Mouse (Mus musculus) stomach, postnatal 0 days (tissue): ENCODE data around the gene Mex3d. TPM values are rescaled to one million over a fixed set of nuclear protein-coding genes. Genes with fewer than 3 reads are reported as not detected.
A peak's percentile ranks its signal among the peaks of the same experiment; 100 is the strongest.

Experiments
- ATAC-seq: fragments of 200-750 bp; cut with Nextera tagmentation; 2 replicates; pipeline ENCODE4 v1.8.0; 2017; ENCODE audit not compliant: low FRiP score, low TSS enrichment
- DNase-seq: peaks from one replicate; pipeline ENCODE4 v3.0.0-alpha.2; 2016; ENCODE audit warnings: low spot score
- H3K27ac ChIP-seq: fragments of 300-500 bp; sonication (generic); replicated peaks from 2 replicates; pipeline ENCODE4 v1.5.1; 2014; ENCODE audit warnings: mild to moderate bottlenecking, control low read depth
- H3K27me3 ChIP-seq: fragments of 300-500 bp; sonication (generic); 2 replicates; pipeline ENCODE4 v1.6.1; 2014; ENCODE audit warnings: low read length; ENCODE audit not compliant: control insufficient read depth, insufficient read depth
- H3K36me3 ChIP-seq: fragments of 300-500 bp; sonication (generic); 2 replicates; pipeline ENCODE4 v1.6.1; 2014; ENCODE audit warnings: low read length, mixed read lengths; ENCODE audit not compliant: control insufficient read depth, insufficient read depth
- H3K4me1 ChIP-seq: fragments of 300-500 bp; sonication (generic); replicated peaks from 2 replicates; pipeline ENCODE4 v1.6.1; 2014; ENCODE audit warnings: antibody characterized with exemption; ENCODE audit not compliant: control insufficient read depth, insufficient read depth
- H3K4me2 ChIP-seq: fragments of 300-500 bp; sonication (generic); replicated peaks from 2 replicates; pipeline ENCODE4 v1.6.1; 2014; ENCODE audit warnings: low read depth, mild to moderate bottlenecking, control low read depth, moderate library complexity
- H3K4me3 ChIP-seq: fragments of 300-500 bp; sonication (generic); 2 replicates; pipeline ENCODE4 v1.5.1; 2014; ENCODE audit warnings: low read depth, low read length, control low read depth
- H3K9ac ChIP-seq: fragments of 300-500 bp; sonication (generic); 2 replicates; pipeline ENCODE4 v1.6.1; 2014; ENCODE audit warnings: mild to moderate bottlenecking, low read length, control low read depth, mixed read lengths
- H3K9me3 ChIP-seq: fragments of 300-500 bp; sonication (generic); 2 replicates; pipeline ENCODE4 v1.6.1; 2016; ENCODE audit warnings: low read length; ENCODE audit not compliant: control insufficient read depth
- CTCF ChIP-seq: IDR thresholded peaks from 2 replicates; pipeline ENCODE4 v1.5.1; 2016; ENCODE audit warnings: antibody characterized with exemption, low read depth, mild to moderate bottlenecking, moderate library complexity
- EP300 ChIP-seq: optimal IDR thresholded peaks from 2 replicates; pipeline ENCODE3; 2016; ENCODE audit warnings: antibody characterized with exemption
- WGBS: fragments of 180-500 bp; shearing (Covaris S2); extraction: QIAGEN DNeasy Blood & Tissue Kit; methylation state at CpG from one replicate; pipeline ENCODE4 v1.1.7; 2014; 5-methylcytosine and 5-hydroxymethylcytosine counted together
- polyA plus RNA-seq: library from polyadenylated mRNA; unstranded; fragments of >200 nt; fragmentation: Nextera tagmentation; extraction: Ambion mirVana; gene quantifications from 2 replicates; pipeline ENCODE4 v1.2.1, GENCODE M21; 2015

Gene Mex3d
- polyA plus RNA-seq, 1 experiment from 2014 or later: 4.1 TPM

DNA sequence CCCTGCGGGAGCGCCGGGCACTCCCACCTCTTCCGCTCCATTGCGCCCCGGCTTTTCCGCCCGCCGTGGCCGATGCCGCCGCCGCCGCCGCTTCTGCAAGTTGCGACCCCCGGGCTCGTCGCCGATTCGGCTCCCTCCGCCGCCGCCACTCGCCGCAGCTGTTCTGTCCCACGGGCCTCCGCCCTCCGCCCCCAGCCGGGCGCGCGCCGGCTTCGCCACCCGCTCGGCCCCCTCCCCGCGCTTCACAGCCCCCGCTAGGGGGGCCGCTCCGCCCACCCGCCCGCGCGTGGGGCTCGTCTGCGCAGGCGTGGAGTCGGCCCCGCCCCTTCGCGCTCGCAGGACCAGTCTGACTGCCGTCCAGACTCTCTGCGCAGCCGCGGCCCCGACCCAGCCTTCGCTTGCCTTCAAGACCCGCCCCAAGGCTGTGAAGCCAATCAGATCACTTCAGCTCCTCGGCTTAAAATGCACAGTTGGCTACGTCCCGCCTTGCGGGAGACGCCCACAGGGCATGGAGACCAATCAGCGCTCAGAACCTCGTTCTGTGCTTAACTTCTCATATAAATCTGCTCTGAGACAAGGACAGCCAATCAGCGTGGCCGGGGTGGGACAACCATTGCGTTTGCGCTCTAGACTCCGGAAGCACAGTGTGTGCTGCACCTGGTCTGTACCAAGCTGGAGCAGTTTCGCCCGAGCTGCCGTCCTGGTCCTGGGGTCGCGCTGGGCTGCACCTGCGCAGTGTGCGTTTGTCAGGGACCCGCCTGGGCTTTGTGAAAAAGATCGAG, 11.9 kb upstream of the Mex3d start, which contains the start of gene Mbd3:
Gene Mbd3 (minus strand): TSS at position 360 of the 782 bp plus-strand sequence.
- Histone ChIP-seq H3K9me3 (no peaks in the 10 kb centered on the region), H3K9ac (peak within 1 kb of the TSS; percentile 93), H3K27ac (peak within 1 kb of the TSS; percentile 99), H3K4me1 (peaks cover 3% of the 10 kb centered on the region), H3K4me3 (peak within 1 kb of the TSS; percentile 78), H3K4me2 (peak within 1 kb of the TSS; percentile 82), H3K27me3 (no peaks in the 10 kb centered on the region), H3K36me3 (peaks cover 18% of the 10 kb centered on the region)
- TF ChIP-seq CTCF (no peak), EP300 (no peak)
- ATAC-seq (peak; percentile 96), DNase-seq (peak; percentile 98)
- under 1% methylated on average over 68 of the region's 82 CpGs for WGBS

DNA sequence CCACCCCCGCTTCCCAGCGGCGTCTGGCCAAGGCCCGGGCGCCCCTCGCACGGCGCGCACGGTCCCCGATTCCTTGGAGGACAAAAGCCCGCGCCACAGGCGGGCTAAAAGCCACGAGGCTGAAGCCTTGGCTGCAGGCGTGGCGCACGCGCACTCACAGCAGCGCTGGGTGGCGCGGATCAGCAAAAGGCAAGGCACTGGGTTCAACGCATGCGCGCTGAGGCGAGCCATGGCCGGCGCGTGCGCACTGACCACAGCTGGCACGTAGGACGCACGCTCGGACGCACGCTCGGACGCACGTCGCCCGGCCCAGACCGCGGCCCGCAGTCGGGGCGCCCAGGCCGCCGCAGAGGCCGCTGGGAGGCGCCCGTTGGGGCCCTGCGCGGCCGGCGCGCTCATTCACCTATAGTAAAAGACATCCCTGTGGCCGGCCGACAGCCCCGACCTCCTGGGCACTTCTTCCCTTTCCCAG, 11.3 kb upstream of the Mex3d start:
- DNase-seq (peak; percentile 99), ATAC-seq (peak; percentile 88)
- peaks cover 3% of the 10 kb centered on the region for H3K4me1 ChIP-seq
- H3K4me2 ChIP-seq: peak overlapping the region; percentile 82
- H3K27me3 ChIP-seq: no peaks in the 10 kb centered on the region
- H3K9ac ChIP-seq: peak overlapping the region; percentile 93
- peak overlapping the region; percentile 78 for H3K4me3 ChIP-seq
- TF ChIP-seq CTCF (peak; percentile 22), EP300 (no peak)
- H3K36me3 ChIP-seq: peaks cover 22% of the 10 kb centered on the region
- no peaks in the 10 kb centered on the region for H3K9me3 ChIP-seq
- H3K27ac ChIP-seq: peak overlapping the region; percentile 99
- under 1% methylated on average over 55 of the region's 59 CpGs for WGBS

DNA sequence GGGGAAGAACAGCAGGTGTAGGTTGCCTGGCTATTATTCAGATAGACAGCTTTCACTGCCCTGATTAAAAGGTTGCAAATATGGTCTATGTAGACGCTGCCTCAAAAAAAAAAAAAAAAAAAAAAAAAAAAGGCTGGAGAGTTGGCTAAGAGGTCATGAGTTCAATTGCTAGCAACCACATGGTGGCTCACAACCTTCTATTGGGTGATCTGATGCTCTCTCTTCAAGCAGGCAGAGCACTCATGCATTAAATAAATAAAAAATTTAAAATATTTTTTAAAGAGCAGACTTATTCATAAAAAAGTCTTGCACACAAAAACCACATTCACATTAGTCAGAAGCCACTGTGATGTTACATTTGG, 10.7 kb upstream of the Mex3d start:
- 0% methylated on average over 1 of the region's 1 CpGs for WGBS
- Histone ChIP-seq H3K27me3 (no peaks in the 10 kb centered on the region), H3K36me3 (peaks cover 23% of the 10 kb centered on the region), H3K9me3 (no peaks in the 10 kb centered on the region), H3K4me2 (peak overlapping the region; percentile 82), H3K9ac (peak overlapping the region; percentile 68), H3K27ac (peak overlapping the region; percentile 99), H3K4me3 (peak overlapping the region; percentile 78), H3K4me1 (peaks cover 3% of the 10 kb centered on the region)
- no peak for TF ChIP-seq EP300
- TF ChIP-seq CTCF: no peak
- DNase-seq (no peak), ATAC-seq (no peak)

DNA sequence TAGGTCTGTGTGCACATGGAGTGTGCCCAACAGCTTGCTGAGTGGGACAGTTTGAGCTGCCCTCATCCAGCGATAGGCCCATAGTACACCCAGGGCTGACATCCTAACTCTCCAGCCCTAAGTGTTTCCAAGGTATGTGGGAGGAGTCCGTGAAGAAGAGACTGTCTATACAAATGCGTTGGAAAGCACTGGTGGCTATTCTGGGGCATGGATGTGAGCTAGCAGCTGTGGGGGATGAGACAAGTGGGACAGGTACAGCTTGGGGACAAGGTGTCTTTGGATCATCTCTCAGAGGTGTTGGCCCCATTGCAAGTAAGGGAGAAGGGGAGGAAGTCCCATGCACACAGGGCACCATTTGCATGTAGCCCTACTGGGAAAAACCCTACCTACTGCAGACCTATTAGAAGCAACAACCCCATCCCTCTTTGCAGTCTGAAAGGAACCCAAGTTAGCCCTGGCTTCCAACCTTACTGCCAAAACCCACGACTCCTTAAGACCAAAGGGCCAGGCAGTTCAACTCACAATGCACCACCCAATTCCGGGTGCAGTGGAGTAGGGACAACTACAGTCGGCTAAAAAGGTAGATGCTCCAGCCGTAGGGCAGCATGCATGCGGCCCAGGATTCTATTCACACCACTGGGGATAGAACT, 10.2 kb upstream of the Mex3d start:
- Histone ChIP-seq H3K9ac (peak overlapping the region; percentile 23; the same call in 1 of the 2 replicates), H3K4me1 (peaks cover 3% of the 10 kb centered on the region), H3K4me2 (peak overlapping the region; percentile 82), H3K9me3 (no peaks in the 10 kb centered on the region), H3K27me3 (no peaks in the 10 kb centered on the region), H3K36me3 (peaks cover 26% of the 10 kb centered on the region), H3K4me3 (peak overlapping the region; percentile 78), H3K27ac (peak overlapping the region; percentile 99)
- no peak for ATAC-seq
- TF ChIP-seq EP300: no peak
- TF ChIP-seq CTCF: no peak
- 21% methylated on average over 8 of the region's 8 CpGs for WGBS
- no peak for DNase-seq

DNA sequence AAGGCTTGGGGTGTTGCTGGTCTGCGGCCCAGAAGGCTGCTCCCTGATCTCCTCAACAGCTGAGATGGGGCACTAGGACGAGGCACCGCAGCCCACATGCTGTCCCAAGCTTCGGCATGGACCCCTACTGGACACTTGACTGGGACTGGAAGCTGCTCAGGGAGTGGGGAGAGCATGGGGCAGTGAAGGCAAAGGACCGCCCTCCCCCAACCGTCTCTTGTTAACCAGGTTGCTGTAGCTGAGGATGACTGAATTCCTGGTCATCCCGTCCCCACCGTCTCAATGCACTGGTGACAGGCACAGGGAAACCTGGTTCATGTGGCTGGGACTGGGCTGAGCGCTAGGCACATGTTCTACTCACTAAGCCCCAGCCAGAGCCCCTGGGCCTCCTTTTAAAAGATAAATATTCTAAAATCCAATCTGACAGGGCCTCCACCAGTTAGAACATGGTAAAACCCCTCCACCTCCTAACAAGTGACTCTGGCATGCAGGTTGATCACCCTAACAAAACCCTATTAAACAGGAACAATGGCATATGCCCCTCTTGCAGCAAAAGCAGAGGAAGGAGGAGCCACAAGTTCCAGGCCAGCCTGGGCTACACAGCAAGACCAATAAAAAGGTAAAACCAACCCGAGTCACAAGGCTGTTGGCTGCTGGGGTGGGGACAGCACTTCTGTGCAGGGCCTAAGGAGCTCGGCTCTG, 9.5 kb upstream of the Mex3d start:
- Histone ChIP-seq H3K36me3 (peaks cover 27% of the 10 kb centered on the region), H3K27me3 (no peaks in the 10 kb centered on the region), H3K9ac (no peak overlapping the region), H3K9me3 (no peaks in the 10 kb centered on the region), H3K4me3 (0 out of 2 replicates have a peak overlapping the region, but pooled peaks have one; percentile 78), H3K4me2 (no peak overlapping the region), H3K4me1 (peaks cover 3% of the 10 kb centered on the region), H3K27ac (peak overlapping the region; percentile 99)
- TF ChIP-seq CTCF (no peak), EP300 (no peak)
- DNase-seq: no peak
- WGBS: 76% methylated on average over 11 of the region's 11 CpGs
- ATAC-seq: no peak
